Mouse (Mus musculus) thymus, adult 2 months (tissue): ENCODE measurements at regions not wholly inside any gene's neighbourhood (a gene's known extent, or its start where the extent isn't known, plus 50 kb on each side); places are given as distances from the start of the nearest gene placed in this dataset.

ENCODE experiments used
- DNase-seq: peaks from one replicate; pipeline ENCODE4 v3.0.0; 2021
- H3K27ac ChIP-seq: fragments of 200-500 bp; 2 replicates; pipeline ENCODE4 v1.5.1; 2012; ENCODE audit warnings: low read length, control low read depth; ENCODE audit not compliant: control insufficient read depth, insufficient read depth
- H3K27me3 ChIP-seq: fragments of 200-500 bp; 2 replicates; pipeline ENCODE4 v1.6.1; 2012; ENCODE audit warnings: mild to moderate bottlenecking, low read length, moderate library complexity, mixed read lengths; ENCODE audit not compliant: control insufficient read depth, insufficient read depth
- H3K36me3 ChIP-seq: fragments of 200-500 bp; 2 replicates; pipeline ENCODE4 v1.6.1; 2012; ENCODE audit warnings: mild to moderate bottlenecking, low read length, moderate library complexity; ENCODE audit not compliant: control insufficient read depth, insufficient read depth
- H3K4me1 ChIP-seq: fragments of 200-500 bp; replicated peaks from 2 replicates; pipeline ENCODE4 v1.6.1; 2012; ENCODE audit warnings: low read length; ENCODE audit not compliant: control insufficient read depth, insufficient read depth
- H3K4me3 ChIP-seq: fragments of 200-500 bp; 2 replicates; pipeline ENCODE4 v1.5.1; 2012; ENCODE audit warnings: mild to moderate bottlenecking, low read length, control low read depth, moderate library complexity; ENCODE audit not compliant: control insufficient read depth, insufficient read depth
- CTCF ChIP-seq: fragments of 200-500 bp; IDR thresholded peaks from 2 replicates; pipeline ENCODE4 v1.5.1; 2012; ENCODE audit warnings: mild to moderate bottlenecking, control low read depth, low read length, moderate library complexity, borderline replicate concordance; ENCODE audit not compliant: control insufficient read depth, poor library complexity, insufficient read depth; ENCODE audit errors: extremely low read depth
- POLR2A ChIP-seq: fragments of 200-500 bp; IDR thresholded peaks from 2 replicates; pipeline ENCODE4 v1.6.1; 2012; ENCODE audit warnings: mild to moderate bottlenecking, low read length, control low read depth, moderate library complexity; ENCODE audit not compliant: control insufficient read depth, poor library complexity, insufficient read depth; ENCODE audit errors: extremely low read depth
- WGBS: fragments of 180-500 bp; shearing (Covaris S2); methylation state at CpG from one replicate; pipeline ENCODE4 v1.1.7; 2018; 5-methylcytosine and 5-hydroxymethylcytosine counted together

DNA sequence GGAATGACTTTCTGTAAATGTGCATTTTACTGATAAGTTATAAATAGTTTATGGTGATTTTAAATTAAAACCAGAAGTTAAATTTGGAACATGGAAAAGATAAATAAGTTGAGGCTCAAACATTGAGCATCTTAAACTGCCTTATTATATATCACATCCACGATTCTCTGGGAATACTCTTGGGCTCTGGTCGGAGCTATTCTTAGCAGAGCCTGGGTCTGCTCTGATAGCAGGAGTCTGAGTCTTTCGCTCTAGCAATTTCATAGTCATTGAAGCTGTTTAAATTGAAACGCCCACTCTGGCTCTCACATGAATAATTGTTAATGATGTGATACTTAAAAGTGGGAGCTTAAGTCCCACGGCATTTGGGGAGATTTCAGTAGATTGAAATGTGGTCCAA, 208.0 kb downstream of the Papss1 start:
- Histone ChIP-seq H3K4me1 (no peaks in the 10 kb centered on the region), H3K27me3 (no peaks in the 10 kb centered on the region), H3K27ac (no peak overlapping the region), H3K36me3 (no peaks in the 10 kb centered on the region), H3K4me3 (no peak overlapping the region)
- WGBS: 91% methylated on average over 5 of the region's 5 CpGs
- TF ChIP-seq CTCF: no peak
- TF ChIP-seq POLR2A: no peak
- no peak for DNase-seq

DNA sequence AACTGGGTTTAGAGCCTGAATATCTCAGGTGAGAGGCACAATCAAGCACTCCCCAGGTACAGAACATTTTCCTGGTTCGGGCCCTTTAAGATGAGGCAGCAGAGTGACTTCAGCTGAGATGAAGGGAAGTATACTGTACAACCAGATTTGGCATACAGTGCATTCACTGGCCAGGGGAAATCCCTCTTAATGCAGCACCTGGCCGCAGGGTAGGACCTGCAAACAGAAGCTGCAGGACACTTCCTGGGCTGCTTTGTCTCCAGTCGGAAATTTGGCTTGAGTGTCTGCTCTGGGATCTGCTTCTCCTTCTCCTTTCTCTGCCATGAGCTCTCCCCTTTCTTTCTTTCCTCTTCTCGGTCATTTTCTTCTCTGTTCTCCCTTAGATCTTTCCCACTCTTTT, 210.9 kb downstream of the Papss1 start:
- WGBS: 82% methylated on average over 4 of the region's 4 CpGs
- H3K27ac ChIP-seq: no peak overlapping the region
- no peaks in the 10 kb centered on the region for H3K36me3 ChIP-seq
- DNase-seq: no peak
- H3K4me1 ChIP-seq: no peaks in the 10 kb centered on the region
- H3K4me3 ChIP-seq: no peak overlapping the region
- TF ChIP-seq POLR2A (no peak), CTCF (no peak)
- H3K27me3 ChIP-seq: no peaks in the 10 kb centered on the region

DNA sequence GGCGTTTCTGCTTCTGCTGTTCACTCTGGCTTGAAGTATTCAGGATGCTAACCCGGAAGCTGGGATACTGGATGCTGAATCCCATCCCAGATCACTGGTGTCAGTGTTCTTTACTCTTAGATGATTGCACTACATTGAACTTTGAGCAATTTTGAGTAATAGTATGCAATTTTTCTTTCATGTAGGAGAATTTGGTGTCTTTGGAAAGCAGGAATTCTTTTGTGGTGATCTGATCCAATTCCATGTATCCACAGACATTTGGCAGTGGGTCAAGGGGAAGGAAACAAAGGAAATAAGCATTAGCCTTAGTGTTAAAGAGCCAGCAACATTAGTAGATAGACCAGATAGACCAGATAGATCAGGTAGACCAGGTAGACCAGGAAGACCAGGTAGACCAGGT, 212.1 kb downstream of the Papss1 start:
- H3K4me1 ChIP-seq: no peaks in the 10 kb centered on the region
- no peak for DNase-seq
- H3K27ac ChIP-seq: no peak overlapping the region
- no peaks in the 10 kb centered on the region for H3K36me3 ChIP-seq
- TF ChIP-seq POLR2A (no peak), CTCF (no peak)
- no peak overlapping the region for H3K4me3 ChIP-seq
- 71% methylated on average over 2 of the region's 2 CpGs for whole genome bisulfite sequencing
- no peaks in the 10 kb centered on the region for H3K27me3 ChIP-seq

DNA sequence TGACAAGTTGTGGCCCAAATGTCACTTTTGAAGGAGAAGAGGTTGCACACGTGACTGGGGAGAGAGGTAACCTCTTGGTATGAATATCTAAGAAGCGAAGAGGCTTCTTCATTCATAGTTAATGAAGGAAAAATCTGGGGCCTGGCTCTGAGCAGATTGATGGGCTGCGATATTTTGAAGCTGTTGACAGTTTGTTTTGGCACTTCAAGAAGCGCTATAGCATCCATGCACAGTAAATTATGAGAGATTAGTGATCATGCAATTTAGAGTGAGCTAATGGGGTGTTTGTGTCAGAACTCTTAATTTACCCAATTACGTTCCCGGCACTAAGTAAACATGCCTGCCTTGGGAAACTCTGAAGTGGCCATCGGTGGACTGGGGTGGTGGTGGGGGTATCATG, 215.2 kb downstream of the Papss1 start:
- Histone ChIP-seq H3K4me1 (no peaks in the 10 kb centered on the region), H3K27ac (no peak overlapping the region), H3K36me3 (no peaks in the 10 kb centered on the region), H3K27me3 (no peaks in the 10 kb centered on the region), H3K4me3 (no peak overlapping the region)
- 86% methylated on average over 7 of the region's 7 CpGs for WGBS
- DNase-seq: no peak
- TF ChIP-seq POLR2A (no peak), CTCF (no peak)

DNA sequence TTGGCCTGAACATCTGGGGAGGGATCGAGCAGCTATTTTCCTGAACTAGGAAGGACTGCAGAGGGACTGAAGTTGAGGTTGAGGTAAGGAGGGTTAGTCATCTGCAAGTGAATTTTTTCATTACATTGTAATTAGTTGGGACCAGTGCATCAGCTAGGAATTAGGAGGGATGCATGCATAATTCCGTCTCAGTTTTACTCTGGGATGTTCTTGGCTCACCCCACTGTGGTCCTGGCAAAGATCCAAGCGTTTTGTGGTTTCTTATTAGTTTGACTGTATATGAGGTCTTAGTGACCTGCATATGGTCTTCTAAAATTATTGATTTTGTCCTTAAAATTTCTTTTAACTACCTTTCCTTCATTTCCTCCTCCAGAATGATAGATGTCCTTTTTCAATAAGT, 221.0 kb downstream of the Papss1 start:
- 90% methylated on average over 3 of the region's 3 CpGs for WGBS
- H3K27me3 ChIP-seq: no peaks in the 10 kb centered on the region
- TF ChIP-seq POLR2A (no peak), CTCF (no peak)
- DNase-seq: no peak
- no peak overlapping the region for H3K4me3 ChIP-seq
- H3K4me1 ChIP-seq: no peaks in the 10 kb centered on the region
- H3K36me3 ChIP-seq: no peaks in the 10 kb centered on the region
- H3K27ac ChIP-seq: no peak overlapping the region

DNA sequence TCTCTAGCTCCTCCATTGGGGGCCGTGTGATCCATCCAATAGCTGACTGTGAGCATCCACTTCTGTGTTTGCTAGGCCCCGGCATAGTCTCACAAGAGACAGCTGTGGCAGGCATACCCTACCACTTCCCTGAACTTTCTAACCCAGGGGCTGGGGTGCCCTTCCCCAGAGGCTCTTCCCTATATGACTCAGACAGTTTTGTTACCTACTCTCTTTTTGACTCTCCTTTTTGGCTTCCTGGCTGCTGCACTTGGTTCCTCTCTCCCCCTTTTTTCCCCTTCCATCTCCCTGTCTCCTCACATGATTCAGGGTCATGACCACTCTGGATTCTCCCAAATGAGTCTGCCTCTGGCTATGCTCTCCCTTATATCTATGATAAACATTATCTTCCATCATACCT, 223.8 kb downstream of the Papss1 start:
- H3K27me3 ChIP-seq: no peaks in the 10 kb centered on the region
- DNase-seq: no peak
- no peaks in the 10 kb centered on the region for H3K36me3 ChIP-seq
- 92% methylated on average over 2 of the region's 2 CpGs for WGBS
- TF ChIP-seq POLR2A: no peak
- no peak for TF ChIP-seq CTCF
- no peak overlapping the region for H3K27ac ChIP-seq
- no peak overlapping the region for H3K4me3 ChIP-seq
- no peaks in the 10 kb centered on the region for H3K4me1 ChIP-seq

DNA sequence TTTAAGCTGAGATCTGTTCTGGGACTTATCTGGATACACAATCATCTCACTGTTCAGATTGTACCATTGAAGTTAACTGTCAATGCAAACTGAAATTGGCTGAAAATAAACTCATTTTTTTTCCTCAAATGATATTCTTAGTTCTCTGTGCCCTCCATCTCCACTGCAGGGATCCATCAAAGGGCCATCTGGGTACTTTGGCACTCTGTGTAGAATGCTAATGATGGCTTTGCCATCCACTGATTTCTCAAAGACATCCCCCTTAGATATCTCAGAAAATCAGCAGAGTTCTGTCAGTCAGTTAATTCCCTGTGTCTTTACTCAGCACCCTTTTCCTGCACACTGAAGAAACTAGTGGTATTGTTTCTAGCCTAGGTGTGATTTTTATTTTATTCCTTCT, 224.6 kb downstream of the Papss1 start:
- no peak for TF ChIP-seq POLR2A
- no peak for TF ChIP-seq CTCF

More for the DNA sequence above, 224.6 kb downstream of the Papss1 start:
- no peaks in the 10 kb centered on the region for H3K4me1 ChIP-seq
- no peak overlapping the region for H3K4me3 ChIP-seq
- DNase-seq: no peak
- no peak overlapping the region for H3K27ac ChIP-seq
- no peaks in the 10 kb centered on the region for H3K27me3 ChIP-seq
- no peaks in the 10 kb centered on the region for H3K36me3 ChIP-seq
